Mouse (Mus musculus): ENCODE results near the gene Myh13. TPM values are rescaled to one million over a fixed set of nuclear protein-coding genes. Genes with fewer than 3 reads are reported as not detected.
A peak's percentile ranks its signal among the peaks of the same experiment; 100 is the strongest.

Myh13 gene
- total RNA-seq, 1 experiment: 13.7 TPM

GRCm38 (mm10) chr11:67326536-67326935, 5.1 kb downstream of the Myh13 start:
- H3K9ac ChIP-seq (ENCODE audit: insufficient read depth, low read depth, low read length, poor library complexity, severe bottlenecking): no peak overlapping the region
- no peak overlapping the region for H3K27ac ChIP-seq (ENCODE audit: insufficient read depth, low read depth, low read length, poor library complexity, severe bottlenecking)
- H3K9me3 ChIP-seq (ENCODE audit: control insufficient read depth, insufficient read depth, low read depth, low read length): no peaks in the 10 kb centered on the region
- TF ChIP-seq ZNF384 (IDR thresholded peaks at IDR 0.05; ENCODE audit: low read depth, low read length) (no peak), HCFC1 (IDR thresholded peaks at IDR 0.05; ENCODE audit: borderline replicate concordance, insufficient read depth, low read length) (no peak), CHD2 (IDR thresholded peaks at IDR 0.05; ENCODE audit: low read depth, low read length) (no peak), MAFK (IDR thresholded peaks at IDR 0.05; ENCODE audit: insufficient read depth, low read depth, low read length) (no peak), ZC3H11A (IDR thresholded peaks at IDR 0.05; ENCODE audit: borderline replicate concordance, low read depth, low read length) (no peak)
- no peaks in the 10 kb centered on the region for H3K4me1 ChIP-seq (ENCODE audit: control insufficient read depth in 2 of 2, insufficient read depth in 2 of 2, low read length in 2 of 2, poor library complexity in 1 of 2)
- in situ Hi-C loops (cut with MboI; ENCODE audit: low sequenced_read_pairs in 2 of 2, unreplicated experiment in 2 of 2): no loop called here
- H3K4me3 ChIP-seq (ENCODE audit: insufficient read depth in 1 of 2, low read depth in 1 of 2, low read length in 2 of 2, poor library complexity in 1 of 2, severe bottlenecking in 1 of 2): no peak overlapping the region
- DNase-seq (ENCODE audit: low read depth, low spot score): no peak
- H3K36me3 ChIP-seq (ENCODE audit: control insufficient read depth, insufficient read depth, low read length, poor library complexity, severe bottlenecking): no peaks in the 10 kb centered on the region

DNA sequence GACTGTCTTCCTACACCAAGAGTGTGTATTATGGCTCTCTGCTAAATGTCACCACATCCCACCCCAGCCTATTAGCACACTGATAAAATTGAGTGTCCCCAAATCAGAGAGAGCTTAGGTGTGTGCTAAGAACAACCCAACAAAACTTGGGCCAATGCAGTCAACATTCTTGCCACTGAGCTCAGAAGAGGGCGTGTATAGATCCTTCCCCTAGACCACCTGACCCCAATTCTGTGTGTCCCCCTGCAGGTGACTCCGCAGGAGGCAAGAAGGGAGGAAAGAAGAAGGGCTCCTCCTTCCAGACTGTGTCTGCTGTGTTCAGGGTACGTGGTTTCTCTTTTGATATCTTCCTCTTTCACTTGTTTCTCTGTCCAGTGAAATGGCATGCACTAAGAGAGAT, 23.1 kb downstream of the Myh13 start:
- Histone ChIP-seq H3K9me3 (ENCODE audit: control insufficient read depth, insufficient read depth, low read depth, low read length) (no peaks in the 10 kb centered on the region), H3K4me3 (ENCODE audit: insufficient read depth in 1 of 2, low read depth in 1 of 2, low read length in 2 of 2, poor library complexity in 1 of 2, severe bottlenecking in 1 of 2) (no peak overlapping the region), H3K4me1 (ENCODE audit: control insufficient read depth in 2 of 2, insufficient read depth in 2 of 2, low read length in 2 of 2, poor library complexity in 1 of 2) (peaks cover 15 to 17% of the 10 kb centered on the region in 2 experiments), H3K9ac (ENCODE audit: insufficient read depth, low read depth, low read length, poor library complexity, severe bottlenecking) (no peak overlapping the region), H3K36me3 (ENCODE audit: control insufficient read depth, insufficient read depth, low read length, poor library complexity, severe bottlenecking) (no peaks in the 10 kb centered on the region), H3K27ac (ENCODE audit: insufficient read depth, low read depth, low read length, poor library complexity, severe bottlenecking) (peak overlapping the region; percentile 70; the same call in 1 of the 2 replicates)
- no peak for TF ChIP-seq ZC3H11A (IDR thresholded peaks at IDR 0.05; ENCODE audit: borderline replicate concordance, low read depth, low read length)
- TF ChIP-seq CHD2 (IDR thresholded peaks at IDR 0.05; ENCODE audit: low read depth, low read length): no peak
- TF ChIP-seq ZNF384 (IDR thresholded peaks at IDR 0.05; ENCODE audit: low read depth, low read length): no peak
- no peak for TF ChIP-seq HCFC1 (IDR thresholded peaks at IDR 0.05; ENCODE audit: borderline replicate concordance, insufficient read depth, low read length)
- TF ChIP-seq MAFK (IDR thresholded peaks at IDR 0.05; ENCODE audit: insufficient read depth, low read depth, low read length): no peak
- in situ Hi-C loops (cut with MboI; ENCODE audit: low sequenced_read_pairs in 2 of 2, unreplicated experiment in 2 of 2): no loop called here
- no peak for DNase-seq (ENCODE audit: low read depth, low spot score)

- Histone ChIP-seq H3K4me3 (ENCODE audit: insufficient read depth in 1 of 2, low read depth in 1 of 2, low read length in 2 of 2, poor library complexity in 1 of 2, severe bottlenecking in 1 of 2) (no peak overlapping the region), H3K4me1 (ENCODE audit: control insufficient read depth in 2 of 2, insufficient read depth in 2 of 2, low read length in 2 of 2, poor library complexity in 1 of 2) (peaks cover 15 to 17% of the 10 kb centered on the region in 2 experiments), H3K9me3 (ENCODE audit: control insufficient read depth, insufficient read depth, low read depth, low read length) (no peaks in the 10 kb centered on the region), H3K27ac (ENCODE audit: insufficient read depth, low read depth, low read length, poor library complexity, severe bottlenecking) (peak overlapping the region; percentile 70; the same call in 1 of the 2 replicates), H3K36me3 (ENCODE audit: control insufficient read depth, insufficient read depth, low read length, poor library complexity, severe bottlenecking) (no peaks in the 10 kb centered on the region), H3K9ac (ENCODE audit: insufficient read depth, low read depth, low read length, poor library complexity, severe bottlenecking) (no peak overlapping the region)
- peak; percentile 69 for DNase-seq (ENCODE audit: low read depth, low spot score)
- TF ChIP-seq MAFK (IDR thresholded peaks at IDR 0.05; ENCODE audit: insufficient read depth, low read depth, low read length) (no peak), CHD2 (IDR thresholded peaks at IDR 0.05; ENCODE audit: low read depth, low read length) (no peak), ZC3H11A (IDR thresholded peaks at IDR 0.05; ENCODE audit: borderline replicate concordance, low read depth, low read length) (no peak), HCFC1 (IDR thresholded peaks at IDR 0.05; ENCODE audit: borderline replicate concordance, insufficient read depth, low read length) (no peak), ZNF384 (IDR thresholded peaks at IDR 0.05; ENCODE audit: low read depth, low read length) (no peak)
- in situ Hi-C loops (cut with MboI; ENCODE audit: low sequenced_read_pairs in 2 of 2, unreplicated experiment in 2 of 2): no loop called here
Measured at GRCm38 (mm10) chr11:67345186-67345855, 23.9 kb downstream of the Myh13 start.

DNA sequence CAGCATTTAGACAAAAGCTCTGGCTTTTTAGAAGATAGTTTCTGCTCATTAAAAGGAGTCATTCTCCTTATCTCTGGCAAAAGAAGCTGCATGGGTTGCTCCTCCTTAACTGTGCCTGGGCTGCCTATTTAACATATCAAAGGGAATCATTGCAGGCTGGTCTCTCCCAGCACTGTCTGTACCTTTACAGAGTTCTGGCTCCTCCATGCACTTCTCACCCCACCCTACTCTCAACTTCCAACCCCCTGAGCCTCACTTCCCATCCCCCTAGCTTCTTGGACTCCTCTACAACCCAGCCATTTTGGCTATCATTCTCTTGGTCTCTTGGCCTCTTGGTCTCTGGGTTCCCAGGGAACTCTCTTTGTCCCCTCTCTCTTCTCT, 24.4 kb downstream of the Myh13 start:
- TF ChIP-seq HCFC1 (IDR thresholded peaks at IDR 0.05; ENCODE audit: borderline replicate concordance, insufficient read depth, low read length): no peak
- Histone ChIP-seq H3K27ac (ENCODE audit: insufficient read depth, low read depth, low read length, poor library complexity, severe bottlenecking) (peak overlapping the region; percentile 93), H3K4me3 (ENCODE audit: insufficient read depth in 1 of 2, low read depth in 1 of 2, low read length in 2 of 2, poor library complexity in 1 of 2, severe bottlenecking in 1 of 2) (no peak overlapping the region), H3K9me3 (ENCODE audit: control insufficient read depth, insufficient read depth, low read depth, low read length) (no peaks in the 10 kb centered on the region), H3K36me3 (ENCODE audit: control insufficient read depth, insufficient read depth, low read length, poor library complexity, severe bottlenecking) (no peaks in the 10 kb centered on the region), H3K4me1 (ENCODE audit: control insufficient read depth in 2 of 2, insufficient read depth in 2 of 2, low read length in 2 of 2, poor library complexity in 1 of 2) (peaks cover 15 to 17% of the 10 kb centered on the region in 2 experiments), H3K9ac (ENCODE audit: insufficient read depth, low read depth, low read length, poor library complexity, severe bottlenecking) (no peak overlapping the region)
- in situ Hi-C loops (cut with MboI; ENCODE audit: low sequenced_read_pairs in 2 of 2, unreplicated experiment in 2 of 2): no loop called here
- DNase-seq (ENCODE audit: low read depth, low spot score): peak; percentile 80
